Mouse (Mus musculus) lung, adult 18-20 months (tissue): ENCODE results near the gene Gm10112.

ENCODE experiments used
- DNase-seq, 2 experiments: peaks; one replicate each; pipeline ENCODE4 v3.0.0; 2022; ENCODE audit warnings: mixed read lengths in 2 of 2

The Gm10112 gene

DNA sequence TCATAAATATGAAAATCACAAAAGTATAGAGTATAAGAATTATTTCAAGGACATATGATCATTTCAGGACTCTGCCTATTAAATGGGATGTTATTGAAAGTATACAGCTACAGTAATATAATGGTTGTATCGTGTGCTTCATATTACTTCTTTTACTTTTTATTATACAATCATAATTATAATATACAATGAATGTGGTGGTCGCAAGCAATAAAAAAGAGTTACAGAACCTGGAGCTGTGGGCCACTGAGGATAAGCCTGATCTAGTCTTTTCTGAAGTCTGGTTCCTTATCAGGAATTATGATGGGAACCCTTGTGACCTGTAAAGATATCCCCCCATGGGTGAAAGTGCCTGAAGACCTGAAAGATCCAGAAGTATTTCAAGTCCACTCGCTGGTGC lies at the start of gene Gm10112:
Gene Gm10112, plus strand, starts transcription at position 301 of the 400 bp plus-strand sequence.
- no peak for DNase-seq

DNA sequence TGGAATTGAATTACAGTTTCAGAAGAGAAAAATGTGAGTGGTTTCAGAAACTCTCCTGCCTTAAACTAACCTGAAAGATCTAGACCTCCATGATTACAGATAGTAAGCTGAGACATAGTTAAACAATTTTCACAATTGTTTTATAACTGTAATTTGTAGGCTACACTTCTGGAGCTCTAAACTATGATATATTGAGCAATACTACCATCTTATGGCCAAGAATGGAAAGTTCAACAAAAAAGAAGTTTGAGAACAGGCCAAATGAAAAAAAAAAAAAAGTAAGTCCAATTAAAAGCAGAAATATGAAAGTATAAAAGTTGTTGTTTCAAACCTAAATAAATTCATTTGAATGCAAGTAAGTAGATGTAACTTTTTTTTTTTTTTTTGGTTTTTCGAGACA lies 21.4 kb downstream of the Gm10112 start:
- DNase-seq, result no peak

DNA sequence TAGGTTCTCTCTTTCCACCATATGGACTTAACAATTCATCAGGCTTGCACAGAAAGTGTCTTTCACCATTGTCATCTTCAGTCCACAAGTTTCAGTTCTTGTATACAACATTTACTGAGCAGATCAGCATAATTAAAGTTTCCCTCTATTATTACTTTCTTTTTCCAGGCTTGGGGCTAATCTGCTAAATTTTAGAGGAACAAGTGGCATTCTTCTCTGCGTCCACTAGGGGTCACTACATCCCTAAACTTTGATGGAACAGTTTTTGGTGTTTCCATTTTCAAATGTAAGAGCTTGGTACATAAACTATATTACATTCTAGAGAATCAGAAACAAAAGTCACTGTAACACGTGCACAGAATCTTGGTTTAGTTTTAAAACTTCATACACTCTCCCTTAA lies 28.2 kb downstream of the Gm10112 start:
- no peak for DNase-seq

DNA sequence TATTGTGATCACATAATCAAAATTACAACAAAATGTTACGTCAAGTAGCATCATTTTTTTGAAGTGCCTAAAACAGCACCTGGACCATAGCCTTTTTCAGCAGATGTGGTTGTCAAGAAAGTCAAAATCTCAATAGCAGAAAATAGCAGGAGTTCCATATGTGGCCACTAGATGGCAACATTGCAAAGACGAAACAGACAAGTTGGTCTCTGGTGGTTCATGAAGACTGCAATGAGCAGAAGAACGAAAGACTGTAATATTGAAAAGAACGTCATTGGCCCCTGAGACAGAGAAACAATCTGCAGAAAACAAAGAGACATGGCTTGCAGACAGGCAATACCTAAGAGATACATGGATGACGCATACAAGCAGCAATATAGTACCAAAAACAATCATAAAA lies 42.1 kb downstream of the Gm10112 start:
- peak in 1 of 2 experiments; percentile 6 for DNase-seq
